Comparison of ENCODE assay signal across 19 mouse cellular contexts in genomic region chr8:26450543-26450942, GRCm38 (mm10).
DNase-seq lines count a peak whose midpoint lies in the region; ATAC-seq lines count a peak whose summit lies in the region.
"Had no signal": no experiment of that assay in that cellular context is flagged by ENCODE, and none has a peak within 500 bp of the region (broad histone marks: within the 10 kb centered on the region; RNA-seq: fewer than 3 reads in every experiment).

No protein-coding gene starts in this region.

- H3K27ac ChIP-seq in forebrain, embryonic 10.5 days, result peak overlapping the region; percentile 31; the same call in 1 of the 2 replicates
- H3K27ac ChIP-seq in forebrain, embryonic 16.5 days (ENCODE audit: low read length), result no peak overlapping the region
- peak overlapping the region; percentile 63 for H3K27ac ChIP-seq in embryonic facial prominence, embryonic 12.5 days
- peak overlapping the region; percentile 73 for H3K27ac ChIP-seq in limb, embryonic 10.5 days
- H3K27ac ChIP-seq: heart, embryonic 13.5 days; hindbrain, embryonic 15.5 days had no signal

- peak; percentile 41 for DNase-seq in forebrain, embryonic 10.5 days (ENCODE audit: extremely low spot score, low spot score)
- DNase-seq in limb, embryonic 10.5 days (ENCODE audit: low spot score), result peak; percentile 50
- DNase-seq in kidney, postnatal 14 days, result no peak
- DNase-seq in layer of hippocampus, adult 11-12 months (ENCODE audit: low spot score), result no peak
- no peak for DNase-seq in thymus, postnatal 10 days (ENCODE audit: low spot score in 2 of 2)
- DNase-seq: adrenal gland, postnatal 14 days; cerebellum, adult 18-20 months; cerebellum, adult 9-11 months; gastrocnemius, postnatal 25 days; heart, postnatal 36 days had no signal

- no peaks in the 10 kb centered on the region; the same call in 1 of the 2 replicates for H3K27me3 ChIP-seq in forebrain, embryonic 10.5 days (ENCODE audit: poor library complexity, severe bottlenecking)
- H3K27me3 ChIP-seq in forebrain, embryonic 16.5 days (replicated peaks; ENCODE audit: control insufficient read depth, insufficient read depth, low read length), result peaks cover 2% of the 10 kb centered on the region; the same call in 1 of the 2 replicates
- no peaks in the 10 kb centered on the region for H3K27me3 ChIP-seq in embryonic facial prominence, embryonic 12.5 days
- peaks cover 24% of the 10 kb centered on the region; the same call in 1 of the 2 replicates for H3K27me3 ChIP-seq in limb, embryonic 10.5 days (ENCODE audit: low read depth, poor library complexity, severe bottlenecking)
- H3K27me3 ChIP-seq: CH12.LX; heart, embryonic 13.5 days; hindbrain, embryonic 15.5 days had no signal

- WGBS in forebrain, embryonic 10.5 days, result 64% methylated on average over 10 of the region's 10 CpGs
- 61% methylated on average over 10 of the region's 10 CpGs for WGBS in forebrain, embryonic 16.5 days
- 34% methylated on average over 10 of the region's 10 CpGs for WGBS in embryonic facial prominence, embryonic 12.5 days
- 42% methylated on average over 10 of the region's 10 CpGs for WGBS in limb, embryonic 10.5 days

- peaks cover 29% of the 10 kb centered on the region for H3K4me1 ChIP-seq in forebrain, embryonic 10.5 days
- H3K4me1 ChIP-seq in forebrain, embryonic 16.5 days (replicated peaks; ENCODE audit: control insufficient read depth, insufficient read depth, low read length), result no peaks in the 10 kb centered on the region
- H3K4me1 ChIP-seq in embryonic facial prominence, embryonic 12.5 days, result peaks cover 20% of the 10 kb centered on the region; the same call in 1 of the 2 replicates
- peaks cover 27% of the 10 kb centered on the region for H3K4me1 ChIP-seq in limb, embryonic 10.5 days

- no peak overlapping the region for H3K4me3 ChIP-seq in forebrain, embryonic 10.5 days
- no peak overlapping the region for H3K4me3 ChIP-seq in forebrain, embryonic 16.5 days (replicated peaks; ENCODE audit: low read length)
- H3K4me3 ChIP-seq in embryonic facial prominence, embryonic 12.5 days, result no peak overlapping the region
- H3K4me3 ChIP-seq in limb, embryonic 10.5 days, result no peak overlapping the region
- H3K4me3 ChIP-seq: heart, embryonic 13.5 days; hindbrain, embryonic 15.5 days had no signal

- H3K4me2 ChIP-seq in forebrain, embryonic 16.5 days (ENCODE audit: low read length), result no peak overlapping the region
- H3K4me2 ChIP-seq in embryonic facial prominence, embryonic 12.5 days (replicated peaks), result 0 out of 2 replicates have a peak overlapping the region, but pooled peaks have one; percentile 7
- H3K4me2 ChIP-seq: heart, embryonic 13.5 days; hindbrain, embryonic 15.5 days had no signal

- no peaks in the 10 kb centered on the region for H3K36me3 ChIP-seq in forebrain, embryonic 10.5 days (replicated peaks)
- H3K36me3 ChIP-seq in forebrain, embryonic 16.5 days (ENCODE audit: control insufficient read depth, insufficient read depth), result no peaks in the 10 kb centered on the region
- H3K36me3 ChIP-seq in embryonic facial prominence, embryonic 12.5 days, result no peaks in the 10 kb centered on the region
- no peaks in the 10 kb centered on the region for H3K36me3 ChIP-seq in limb, embryonic 10.5 days
- H3K36me3 ChIP-seq: heart, embryonic 13.5 days; hindbrain, embryonic 15.5 days had no signal

- no peak overlapping the region for H3K9ac ChIP-seq in forebrain, embryonic 16.5 days (replicated peaks; ENCODE audit: low read depth, low read length)
- no peak overlapping the region for H3K9ac ChIP-seq in embryonic facial prominence, embryonic 12.5 days
- H3K9ac ChIP-seq: heart, embryonic 13.5 days; hindbrain, embryonic 15.5 days had no signal

- no peaks in the 10 kb centered on the region for H3K9me3 ChIP-seq in forebrain, embryonic 10.5 days
- H3K9me3 ChIP-seq in forebrain, embryonic 16.5 days (ENCODE audit: control insufficient read depth, low read length), result no peaks in the 10 kb centered on the region
- H3K9me3 ChIP-seq in embryonic facial prominence, embryonic 12.5 days, result no peaks in the 10 kb centered on the region
- no peaks in the 10 kb centered on the region for H3K9me3 ChIP-seq in limb, embryonic 10.5 days (replicated peaks)
- H3K9me3 ChIP-seq: hindbrain, embryonic 15.5 days had no signal

- no peak for ATAC-seq in forebrain, embryonic 16.5 days
- peak; percentile 50; the same call in 1 of the 2 replicates for ATAC-seq in embryonic facial prominence, embryonic 12.5 days (ENCODE audit: insufficient number of reproducible peaks, insufficient read depth, low FRiP score, low TSS enrichment)
- ATAC-seq: activated CD4-positive, CD25-positive, alpha-beta regulatory T cell, adult 4 months; forebrain, embryonic 14.5 days; intestine, embryonic 16.5 days; Patski had no signal

Comparison
In these comparisons a context has a peak if more than half of its experiments do, and no peak if none do; other contexts are left out.
1. DNase-seq: peak in forebrain, embryonic 10.5 days (single experiment) and limb, embryonic 10.5 days (single experiment); none in kidney, postnatal 14 days (single experiment), layer of hippocampus, adult 11-12 months (single experiment) and thymus, postnatal 10 days (0 of 2).